Mouse (Mus musculus) G1E (cell line): ENCODE measurements at regions not wholly inside any gene's neighbourhood (a gene's known extent, or its start where the extent isn't known, plus 50 kb on each side); places are given as distances from the start of the nearest gene placed in this dataset.

Experiments used
- CTCF ChIP-seq: IDR thresholded peaks from 2 replicates; pipeline ENCODE4 v1.5.1; 2012; ENCODE audit warnings: low read depth, low read length, inconsistent platforms, mixed read lengths
- GATA2 ChIP-seq: IDR thresholded peaks from 2 replicates; pipeline ENCODE4 v1.6.1; 2012; ENCODE audit warnings: low read depth, low read length, inconsistent platforms, borderline replicate concordance

- TF ChIP-seq CTCF (no peak), GATA2 (no peak)
Observed at GRCm38 (mm10) chr1:119226996-119227395, 173.6 kb upstream of the Gli2 start.
